8 mouse cellular contexts compared by ENCODE assay signal in the genomic region with DNA sequence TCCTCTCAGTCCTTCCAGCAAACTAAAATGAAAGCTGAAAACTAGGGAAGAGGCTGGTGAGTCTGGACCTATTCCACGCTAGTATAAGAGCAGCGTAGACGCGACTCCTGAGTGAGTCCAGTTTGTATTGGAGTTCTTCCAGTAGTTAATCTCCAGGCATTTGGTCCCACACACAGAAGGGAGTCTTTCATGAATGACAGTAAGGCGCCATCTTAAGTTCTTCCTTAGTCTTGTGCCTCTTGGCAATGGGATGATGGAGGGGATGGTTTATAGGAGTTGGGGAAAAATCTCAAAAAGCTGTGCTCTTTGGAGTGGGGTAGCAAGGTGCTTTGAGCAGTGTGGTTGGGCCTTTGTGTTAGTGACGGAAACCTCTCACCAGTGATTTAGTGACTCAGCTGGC. TPM values are rescaled to one million over a fixed set of nuclear protein-coding genes. Genes with fewer than 3 reads are reported as not detected.
DNase-seq lines count a peak whose midpoint lies in the region; ATAC-seq and TF ChIP-seq lines count a peak whose summit lies in the region.

No protein-coding gene starts in this region.

- WGBS in neural tube, embryonic 11.5 days, result 75% methylated on average over 6 of the region's 6 CpGs
- 81% methylated on average over 6 of the region's 6 CpGs for WGBS in liver, embryonic 12.5 days (ENCODE audit: insufficient replicate concordance)
- WGBS in stomach, postnatal 0 days, result 21% methylated on average over 6 of the region's 6 CpGs

- no peak for TF ChIP-seq CTCF in stomach, postnatal 0 days (IDR thresholded peaks at IDR 0.05; ENCODE audit: low read depth)

- H3K9me3 ChIP-seq in neural tube, embryonic 11.5 days (ENCODE audit: control insufficient read depth, low read length), result no peaks in the 10 kb centered on the region
- H3K9me3 ChIP-seq in liver, embryonic 12.5 days (replicated peaks), result no peaks in the 10 kb centered on the region
- no peaks in the 10 kb centered on the region for H3K9me3 ChIP-seq in stomach, postnatal 0 days (ENCODE audit: control insufficient read depth, low read length)

- H3K36me3 ChIP-seq in neural tube, embryonic 11.5 days (ENCODE audit: control insufficient read depth, insufficient read depth, low read length), result 0 out of 2 replicates have a peak, but pooled peaks cover 2% of the 10 kb centered on the region
- H3K36me3 ChIP-seq in liver, embryonic 12.5 days, result peaks cover 38% of the 10 kb centered on the region
- H3K36me3 ChIP-seq in stomach, postnatal 0 days (ENCODE audit: control insufficient read depth, insufficient read depth, low read length), result no peaks in the 10 kb centered on the region

- peak overlapping the region; percentile 74 for H3K4me2 ChIP-seq in neural tube, embryonic 11.5 days (ENCODE audit: low read depth)
- peak overlapping the region; percentile 89 for H3K4me2 ChIP-seq in liver, embryonic 12.5 days
- peak overlapping the region; percentile 60 for H3K4me2 ChIP-seq in stomach, postnatal 0 days (replicated peaks; ENCODE audit: low read depth)

- H3K27ac ChIP-seq in neural tube, embryonic 11.5 days (ENCODE audit: low read depth, low read length), result no peak overlapping the region
- no peak overlapping the region for H3K27ac ChIP-seq in liver, embryonic 12.5 days
- H3K27ac ChIP-seq in stomach, postnatal 0 days (replicated peaks), result peak overlapping the region; percentile 98

- ATAC-seq in neural tube, embryonic 11.5 days (ENCODE audit: insufficient read depth, low FRiP score, low TSS enrichment), result no peak
- ATAC-seq in liver, embryonic 12.5 days, result no peak
- no peak for ATAC-seq in stomach, postnatal 0 days (ENCODE audit: low FRiP score, low TSS enrichment)

- peak overlapping the region; percentile 100; the same call in 1 of the 2 replicates for H3K9ac ChIP-seq in neural tube, embryonic 11.5 days (ENCODE audit: low read length)
- peak overlapping the region; percentile 90; the same call in 1 of the 2 replicates for H3K9ac ChIP-seq in liver, embryonic 12.5 days
- H3K9ac ChIP-seq in stomach, postnatal 0 days (ENCODE audit: low read length), result peak overlapping the region; percentile 18; the same call in 1 of the 2 replicates

- peak overlapping the region; percentile 100 for H3K4me3 ChIP-seq in neural tube, embryonic 11.5 days (ENCODE audit: low read depth, low read length)
- peak overlapping the region; percentile 93; the same call in 1 of the 2 replicates for H3K4me3 ChIP-seq in liver, embryonic 12.5 days
- H3K4me3 ChIP-seq in stomach, postnatal 0 days (ENCODE audit: low read depth, low read length), result peak overlapping the region; percentile 84; the same call in 1 of the 2 replicates

- no peak for TF ChIP-seq EP300 in stomach, postnatal 0 days (optimal IDR thresholded peaks at IDR 0.05)

- H3K4me1 ChIP-seq in neural tube, embryonic 11.5 days (ENCODE audit: control insufficient read depth, insufficient read depth, low read length), result peaks cover 54% of the 10 kb centered on the region
- H3K4me1 ChIP-seq in liver, embryonic 12.5 days, result peaks cover 70% of the 10 kb centered on the region
- H3K4me1 ChIP-seq in stomach, postnatal 0 days (replicated peaks; ENCODE audit: control insufficient read depth, insufficient read depth), result peaks cover 27% of the 10 kb centered on the region

- peak; percentile 63 for DNase-seq in cerebellum, adult 9-10 months
- DNase-seq in cerebellum, postnatal 25 days, result no peak
- DNase-seq in neural tube, embryonic 11.5 days (ENCODE audit: low spot score), result no peak
- DNase-seq in neural tube, embryonic 10.5 days (ENCODE audit: extremely low spot score, low spot score), result no peak
- no peak for DNase-seq in stomach, postnatal 0 days (ENCODE audit: low spot score)
- no peak for DNase-seq in frontal cortex, adult 2 months (ENCODE audit: extremely low spot score in 1 of 2, low spot score in 1 of 2)
- DNase-seq in cerebellum, postnatal 36 days, result no peak

- no peaks in the 10 kb centered on the region for H3K27me3 ChIP-seq in neural tube, embryonic 11.5 days (ENCODE audit: control insufficient read depth, insufficient read depth, low read length)
- H3K27me3 ChIP-seq in liver, embryonic 12.5 days (replicated peaks), result no peaks in the 10 kb centered on the region; the same call in 1 of the 2 replicates
- no peaks in the 10 kb centered on the region for H3K27me3 ChIP-seq in stomach, postnatal 0 days (ENCODE audit: control insufficient read depth, insufficient read depth, low read length)

RNA-seq across cellular contexts. Expression of a gene that starts 24.9 kb away (rescaled TPM):
- polyA plus RNA-seq in neural tube, embryonic 11.5 days (2014; fragmentation: Nextera tagmentation; extraction: Ambion mirVana), result 0.33 and 0.45 TPM in 2 replicates
- 0.04 and 0.06 TPM in 2 replicates for polyA plus RNA-seq in liver, embryonic 12.5 days (2016; fragmentation: Nextera tagmentation; extraction: Ambion mirVana)
- polyA plus RNA-seq in stomach, postnatal 0 days (2015; fragmentation: Nextera tagmentation; extraction: Ambion mirVana), result 0.02 TPM in 1 of 2 replicates, not detected in the other
- 0.90 and 1.0 TPM in 2 replicates for polyA plus RNA-seq in frontal cortex, adult 2 months (2012; rRNA removed)

Comparison
In these comparisons a context has a peak if more than half of its experiments do, and no peak if none do; other contexts are left out.
1. H3K9ac ChIP-seq: peak in every context shown above with its lines; median percentile 100 in neural tube, embryonic 11.5 days; 90 in liver, embryonic 12.5 days; 18 in stomach, postnatal 0 days.